Mouse (Mus musculus) neural tube, embryonic 13.5 days (tissue): ENCODE data around the gene Tmem82. TPM values are rescaled to one million over a fixed set of nuclear protein-coding genes. Genes with fewer than 3 reads are reported as not detected.

ENCODE experiments used
- ATAC-seq: fragments of 200-750 bp; cut with Nextera tagmentation; 2 replicates; pipeline ENCODE4 v1.8.0; 2017; ENCODE audit warnings: low read depth, mild to moderate bottlenecking, moderate TSS enrichment, moderate library complexity
- H3K27ac ChIP-seq: fragments of 300-500 bp; sonication (generic); replicated peaks from 2 replicates; pipeline ENCODE4 v1.5.1; 2015; ENCODE audit warnings: moderate library complexity, mild to moderate bottlenecking, inconsistent platforms
- H3K27me3 ChIP-seq: fragments of 300-500 bp; sonication (generic); 2 replicates; pipeline ENCODE4 v1.6.1; 2015; ENCODE audit warnings: mild to moderate bottlenecking, inconsistent platforms
- H3K36me3 ChIP-seq: fragments of 300-500 bp; sonication (generic); 2 replicates; pipeline ENCODE4 v1.6.1; 2015; ENCODE audit warnings: mild to moderate bottlenecking, inconsistent platforms
- H3K4me1 ChIP-seq: fragments of 300-500 bp; sonication (generic); replicated peaks from 2 replicates; pipeline ENCODE4 v1.6.1; 2015; ENCODE audit warnings: inconsistent platforms
- H3K4me2 ChIP-seq: fragments of 300-500 bp; sonication (generic); 2 replicates; pipeline ENCODE4 v1.6.1; 2015; ENCODE audit warnings: inconsistent platforms, mild to moderate bottlenecking, moderate library complexity
- H3K4me3 ChIP-seq: fragments of 300-500 bp; sonication (generic); 2 replicates; pipeline ENCODE4 v1.5.1; 2015; ENCODE audit warnings: mild to moderate bottlenecking, inconsistent platforms
- H3K9ac ChIP-seq: fragments of 300-500 bp; sonication (generic); 2 replicates; pipeline ENCODE4 v1.6.1; 2015; ENCODE audit warnings: moderate library complexity, mild to moderate bottlenecking, inconsistent platforms
- H3K9me3 ChIP-seq: fragments of 300-500 bp; sonication (generic); 2 replicates; pipeline ENCODE4 v1.6.1; 2016; ENCODE audit warnings: inconsistent platforms
- WGBS: fragments of 180-500 bp; shearing (Covaris S2); methylation state at CpG from one replicate; pipeline ENCODE4 v1.1.7; 2015; 5-methylcytosine and 5-hydroxymethylcytosine counted together
- polyA plus RNA-seq: library from polyadenylated mRNA; unstranded; fragments of >200 nt; fragmentation: Nextera tagmentation; extraction: Ambion mirVana; gene quantifications from 2 replicates; pipeline ENCODE4 v1.2.1, GENCODE M21; 2015

Tmem82 gene
- 0.31 TPM in 1 of 2 replicates, not detected in the other for polyA plus RNA-seq

DNA sequence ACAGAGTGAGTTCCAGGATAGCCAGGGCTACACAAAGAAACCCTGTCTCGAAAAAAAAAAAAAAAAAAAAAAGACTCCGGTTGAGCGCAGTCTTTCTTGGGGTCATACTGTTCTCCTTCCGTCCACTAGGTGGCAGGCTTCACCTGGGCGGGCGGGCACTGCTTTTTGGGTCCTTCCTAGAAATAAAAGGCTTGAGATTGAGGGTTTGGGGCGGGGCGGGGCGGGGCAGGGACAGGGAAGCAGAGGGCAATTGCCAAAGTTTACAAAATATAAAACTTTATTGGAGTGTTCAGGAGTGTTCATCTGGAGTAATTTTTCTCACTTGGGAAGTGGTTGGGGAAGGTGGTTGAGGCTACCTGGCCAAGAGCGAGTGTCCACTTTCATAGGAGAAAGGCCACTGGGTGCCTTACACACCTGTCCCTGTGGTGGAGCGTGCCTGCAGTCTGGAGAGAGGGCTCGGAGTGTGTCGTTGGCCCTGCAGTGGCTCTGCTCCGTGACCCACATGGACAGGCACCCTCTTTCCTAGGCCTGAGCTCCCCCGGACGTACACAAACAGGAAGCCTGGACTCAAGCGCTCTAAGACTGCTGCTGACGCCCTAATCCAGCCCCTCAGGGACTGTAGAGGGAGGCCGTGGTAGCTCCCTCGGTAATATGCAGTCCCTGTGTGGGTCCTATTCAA lies at the start of gene Tmem82:
Tmem82 (minus strand) TSS at position 69 of the 679 bp plus-strand sequence.
- H3K4me2 ChIP-seq, result peak within 1 kb of the TSS; percentile 50
- H3K27me3 ChIP-seq, result no peaks in the 10 kb centered on the region
- 30% methylated on average over 20 of the region's 20 CpGs for WGBS
- no peak within 1 kb of the TSS for H3K27ac ChIP-seq
- H3K9me3 ChIP-seq, result no peaks in the 10 kb centered on the region
- peak within 1 kb of the TSS; percentile 5 for H3K4me3 ChIP-seq
- ATAC-seq, result no peak; the same call in 1 of the 2 replicates
- H3K9ac ChIP-seq, result peak within 1 kb of the TSS; percentile 53
- H3K36me3 ChIP-seq, result no peaks in the 10 kb centered on the region
- H3K4me1 ChIP-seq, result peaks cover 14% of the 10 kb centered on the region

DNA sequence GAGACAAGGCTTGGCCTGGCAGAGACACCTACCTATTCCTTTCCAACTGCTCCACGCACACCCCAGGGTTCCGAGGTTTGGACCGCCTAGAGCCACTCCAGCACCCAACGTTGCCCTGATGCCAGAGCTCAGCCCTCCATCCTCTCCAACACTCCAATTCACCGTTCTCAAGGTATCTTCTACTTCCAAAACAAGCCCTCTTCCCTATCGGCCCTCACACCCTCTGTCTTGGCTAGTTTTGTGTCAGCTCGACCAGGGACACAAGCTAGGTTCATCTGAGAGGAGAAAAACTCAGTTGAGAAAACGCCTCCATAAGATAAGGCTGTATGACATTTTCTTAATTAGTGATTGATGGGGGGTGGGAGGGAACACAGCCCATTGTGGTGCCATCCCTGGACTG lies 46.4 kb upstream of the Tmem82 start, which contains the start of gene Plekhm2:
Plekhm2 (minus strand) TSS at position 101 of the 400 bp plus-strand sequence.
- H3K4me3 ChIP-seq, result peak within 1 kb of the TSS; percentile 86
- no peaks in the 10 kb centered on the region for H3K27me3 ChIP-seq
- H3K9ac ChIP-seq, result peak within 1 kb of the TSS; percentile 97
- no peak for ATAC-seq
- peak within 1 kb of the TSS; percentile 88 for H3K4me2 ChIP-seq
- 73% methylated on average over 8 of the region's 8 CpGs for WGBS
- peaks cover 13% of the 10 kb centered on the region; the same call in 1 of the 2 replicates for H3K36me3 ChIP-seq
- H3K4me1 ChIP-seq, result peaks cover 23% of the 10 kb centered on the region
- H3K27ac ChIP-seq, result peak within 1 kb of the TSS; percentile 86
- no peaks in the 10 kb centered on the region for H3K9me3 ChIP-seq

- Histone ChIP-seq H3K4me2 (peak overlapping the region; percentile 88), H3K9ac (peak overlapping the region; percentile 97), H3K9me3 (no peaks in the 10 kb centered on the region), H3K27me3 (no peaks in the 10 kb centered on the region), H3K36me3 (peaks cover 19% of the 10 kb centered on the region; the same call in 1 of the 2 replicates), H3K4me3 (peak overlapping the region; percentile 86), H3K27ac (peak overlapping the region; percentile 86), H3K4me1 (peaks cover 23% of the 10 kb centered on the region)
- peak; percentile 85 for ATAC-seq
- 1% methylated on average over 42 of the region's 60 CpGs for WGBS
Measured at GRCm38 (mm10) chr4:141664011-141664745, 45.7 kb upstream of the Tmem82 start.

GRCm38 (mm10) chr4:141663122-141663931 lies 44.9 kb upstream of the Tmem82 start:
- peak; percentile 41 for ATAC-seq
- Histone ChIP-seq H3K9ac (peak overlapping the region; percentile 97), H3K4me3 (peak overlapping the region; percentile 86), H3K4me1 (peaks cover 23% of the 10 kb centered on the region), H3K27me3 (no peaks in the 10 kb centered on the region), H3K27ac (peak overlapping the region; percentile 86), H3K36me3 (peaks cover 27% of the 10 kb centered on the region; the same call in 1 of the 2 replicates), H3K9me3 (no peaks in the 10 kb centered on the region), H3K4me2 (peak overlapping the region; percentile 88)
- 4% methylated on average over 41 of the region's 47 CpGs for WGBS

GRCm38 (mm10) chr4:141660884-141661283 lies 42.5 kb upstream of the Tmem82 start:
- H3K27ac ChIP-seq, result no peak overlapping the region
- H3K9ac ChIP-seq, result no peak overlapping the region
- WGBS, result 84% methylated on average over 11 of the region's 11 CpGs
- ATAC-seq, result no peak
- no peaks in the 10 kb centered on the region for H3K9me3 ChIP-seq
- no peaks in the 10 kb centered on the region for H3K27me3 ChIP-seq
- no peak overlapping the region for H3K4me2 ChIP-seq
- peaks cover 33% of the 10 kb centered on the region for H3K36me3 ChIP-seq
- H3K4me3 ChIP-seq, result no peak overlapping the region
- H3K4me1 ChIP-seq, result peaks cover 23% of the 10 kb centered on the region

DNA sequence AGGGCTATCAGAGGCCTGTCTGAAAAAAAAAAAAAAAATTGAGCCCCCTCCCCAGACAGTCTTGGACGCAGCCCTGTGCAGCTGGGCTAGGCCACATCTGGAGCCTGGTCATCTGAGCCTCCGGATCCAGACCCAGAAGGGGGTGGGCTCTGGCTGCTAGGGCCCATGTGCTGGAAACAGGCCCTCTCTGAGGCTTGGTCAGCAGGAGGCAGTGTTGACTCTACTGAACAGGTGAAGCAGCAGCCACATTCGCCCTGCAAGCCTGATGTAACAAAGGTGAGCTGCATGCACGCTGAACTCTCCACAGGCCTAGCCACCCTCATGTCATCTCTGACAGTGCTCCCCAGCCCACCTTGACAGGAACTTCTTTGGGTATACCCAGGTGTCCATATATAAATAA lies 41.3 kb upstream of the Tmem82 start:
- no peak for ATAC-seq
- Histone ChIP-seq H3K4me2 (no peak overlapping the region), H3K4me3 (no peak overlapping the region), H3K9ac (no peak overlapping the region), H3K4me1 (peaks cover 18% of the 10 kb centered on the region), H3K9me3 (no peaks in the 10 kb centered on the region), H3K27me3 (no peaks in the 10 kb centered on the region), H3K27ac (no peak overlapping the region), H3K36me3 (peaks cover 33% of the 10 kb centered on the region)
- 71% methylated on average over 4 of the region's 4 CpGs for WGBS

DNA sequence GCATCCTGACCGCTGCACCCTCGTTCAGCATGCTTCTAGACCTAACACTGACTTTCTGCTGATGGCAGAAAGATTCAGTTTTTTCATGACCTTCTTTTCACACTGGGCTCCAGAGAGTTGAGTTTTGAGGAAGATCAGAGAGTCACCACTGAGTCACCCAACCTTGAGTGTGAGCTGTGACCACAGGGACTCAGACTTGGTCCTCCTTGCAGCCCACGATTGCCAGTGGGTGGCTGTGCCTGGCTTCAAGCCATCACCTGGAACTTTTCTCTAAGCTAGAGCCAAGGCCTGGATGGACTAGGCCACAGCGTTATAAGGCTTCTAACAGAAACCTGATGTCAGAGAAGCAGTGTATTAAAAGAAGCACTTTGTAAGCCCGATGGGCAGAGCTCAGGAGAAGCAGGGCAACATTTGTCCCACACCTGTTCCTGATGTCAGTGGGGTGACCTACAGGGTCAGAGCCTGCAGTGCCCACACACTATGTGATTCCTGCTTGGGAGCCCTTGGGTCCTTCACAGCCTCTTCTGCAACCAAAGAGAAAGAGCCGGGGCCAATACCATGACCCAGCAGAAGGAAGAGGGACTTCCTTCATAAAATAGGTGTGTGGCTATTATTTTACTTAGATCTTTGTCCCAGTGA lies 40.5 kb upstream of the Tmem82 start:
- Histone ChIP-seq H3K4me3 (no peak overlapping the region), H3K4me2 (no peak overlapping the region), H3K27ac (no peak overlapping the region), H3K27me3 (no peaks in the 10 kb centered on the region), H3K4me1 (peaks cover 17% of the 10 kb centered on the region), H3K9ac (no peak overlapping the region), H3K9me3 (no peaks in the 10 kb centered on the region), H3K36me3 (peaks cover 33% of the 10 kb centered on the region)
- no peak for ATAC-seq
- WGBS, result 95% methylated on average over 6 of the region's 6 CpGs

DNA sequence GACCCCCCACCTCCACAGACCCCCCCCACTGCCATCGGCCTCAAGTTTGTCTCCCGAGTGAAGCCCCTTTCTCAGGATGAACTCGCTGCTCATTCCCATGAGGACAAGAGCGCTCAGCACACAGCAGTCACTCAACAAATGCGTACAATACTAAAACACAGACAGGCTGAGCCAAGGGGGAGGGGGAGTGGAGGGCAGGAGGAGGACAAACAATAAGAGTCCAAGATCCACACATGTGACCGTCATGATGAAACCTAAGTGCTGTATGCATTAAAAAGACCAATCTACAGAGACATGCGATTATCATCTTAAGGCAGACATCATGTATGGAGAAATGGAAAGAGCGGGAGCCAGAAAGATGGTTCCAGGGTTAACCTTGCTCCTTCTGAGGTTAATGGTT lies 38.5 kb upstream of the Tmem82 start:
- no peak overlapping the region for H3K4me2 ChIP-seq
- H3K27me3 ChIP-seq, result no peaks in the 10 kb centered on the region
- H3K36me3 ChIP-seq, result peaks cover 45% of the 10 kb centered on the region
- H3K4me3 ChIP-seq, result no peak overlapping the region
- no peak overlapping the region for H3K27ac ChIP-seq
- WGBS, result 77% methylated on average over 8 of the region's 8 CpGs
- peaks cover 8% of the 10 kb centered on the region for H3K4me1 ChIP-seq
- no peaks in the 10 kb centered on the region for H3K9me3 ChIP-seq
- ATAC-seq, result no peak
- no peak overlapping the region for H3K9ac ChIP-seq

GRCm38 (mm10) chr4:141655908-141656608 lies 37.6 kb upstream of the Tmem82 start:
- 0 out of 2 replicates have a peak overlapping the region, but pooled peaks have one; percentile 5 for H3K27ac ChIP-seq
- 92% methylated on average over 12 of the region's 12 CpGs for WGBS
- no peak overlapping the region for H3K9ac ChIP-seq
- no peak for ATAC-seq
- no peak overlapping the region for H3K4me3 ChIP-seq
- H3K9me3 ChIP-seq, result no peaks in the 10 kb centered on the region
- peaks cover 46% of the 10 kb centered on the region for H3K36me3 ChIP-seq
- peaks cover 10% of the 10 kb centered on the region for H3K4me1 ChIP-seq
- no peaks in the 10 kb centered on the region for H3K27me3 ChIP-seq
- H3K4me2 ChIP-seq, result no peak overlapping the region

GRCm38 (mm10) chr4:141654509-141654908 lies 36.1 kb upstream of the Tmem82 start:
- no peaks in the 10 kb centered on the region for H3K27me3 ChIP-seq
- WGBS, result 87% methylated on average over 6 of the region's 6 CpGs
- peak overlapping the region; percentile 34 for H3K27ac ChIP-seq
- no peaks in the 10 kb centered on the region for H3K9me3 ChIP-seq
- peaks cover 35% of the 10 kb centered on the region for H3K36me3 ChIP-seq
- peaks cover 16% of the 10 kb centered on the region for H3K4me1 ChIP-seq
- no peak overlapping the region for H3K4me2 ChIP-seq
- no peak overlapping the region for H3K4me3 ChIP-seq
- no peak for ATAC-seq
- no peak overlapping the region for H3K9ac ChIP-seq

GRCm38 (mm10) chr4:141653813-141654212 lies 35.4 kb upstream of the Tmem82 start:
- ATAC-seq, result no peak
- H3K4me2 ChIP-seq, result no peak overlapping the region

More at GRCm38 (mm10) chr4:141653813-141654212, 35.4 kb upstream of the Tmem82 start:
- WGBS, result 88% methylated on average over 13 of the region's 13 CpGs
- H3K9me3 ChIP-seq, result no peaks in the 10 kb centered on the region
- no peak overlapping the region for H3K9ac ChIP-seq
- H3K27me3 ChIP-seq, result no peaks in the 10 kb centered on the region
- peaks cover 32% of the 10 kb centered on the region for H3K36me3 ChIP-seq
- H3K27ac ChIP-seq, result peak overlapping the region; percentile 34
- no peak overlapping the region for H3K4me3 ChIP-seq
- peaks cover 23% of the 10 kb centered on the region for H3K4me1 ChIP-seq
